Mouse (Mus musculus): ENCODE measurements at regions not wholly inside any gene's neighbourhood (a gene's known extent, or its start where the extent isn't known, plus 50 kb on each side); places are given as distances from the start of the nearest gene placed in this dataset.
"Not testable (repeated sequence)": the region's sequence is repeated elsewhere in the genome, so short reads cannot be mapped to it uniquely, and the experiment has no call there.

DNA sequence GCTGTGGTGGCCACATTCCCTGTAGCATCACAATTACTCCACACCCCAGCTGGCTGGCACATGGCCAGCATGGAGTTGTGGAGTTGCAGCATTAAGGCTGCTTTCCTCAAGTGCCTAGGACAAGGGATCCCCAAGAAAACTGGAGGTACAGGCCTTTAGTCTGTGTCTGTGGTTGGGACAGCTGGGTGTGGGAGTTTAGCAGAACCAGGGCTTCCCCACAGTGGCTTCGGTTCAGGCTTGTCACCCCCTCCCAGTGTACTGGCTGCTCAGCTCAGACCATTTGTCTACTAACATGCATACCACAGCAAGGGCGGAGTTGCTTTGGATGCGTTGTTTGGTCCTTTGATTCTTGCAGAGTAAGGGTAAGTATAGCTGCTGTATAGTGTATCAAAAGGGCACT is 79.1 kb upstream of the Neurl1b start:
- no peak overlapping the region for H3ac ChIP-seq (ENCODE audit: control insufficient read depth, insufficient read length, low read depth)
- no peaks in the 10 kb centered on the region for H3K36me3 ChIP-seq (ENCODE audit: control insufficient read depth, insufficient read depth)
- no peaks in the 10 kb centered on the region for H3K79me3 ChIP-seq (ENCODE audit: low read depth)
- H3K79me2 ChIP-seq (ENCODE audit: control insufficient read depth, insufficient read depth): no peaks in the 10 kb centered on the region
- H3K27me3 ChIP-seq (ENCODE audit: control insufficient read depth, insufficient read depth, insufficient read length): peaks cover 41% of the 10 kb centered on the region
- TF ChIP-seq MYOG (IDR thresholded peaks at IDR 0.05; ENCODE audit: control insufficient read depth, extremely low read depth, insufficient read length) (no peak), FOSL1 (IDR thresholded peaks at IDR 0.05; ENCODE audit: insufficient read depth, low read length, poor library complexity, severe bottlenecking) (no peak), MYOD1 (IDR thresholded peaks at IDR 0.05; ENCODE audit: control insufficient read depth, insufficient read length, low read depth) (no peak), USF1 (IDR thresholded peaks at IDR 0.05; ENCODE audit: low read depth) (no peak), MAX (IDR thresholded peaks at IDR 0.05) (no peak), CTCF (IDR thresholded peaks at IDR 0.05; ENCODE audit: control insufficient read depth, insufficient read depth, insufficient read length) (no peak), CEBPB (IDR thresholded peaks at IDR 0.05; ENCODE audit: low read depth) (no peak)
- H3K4me3 ChIP-seq (ENCODE audit: insufficient read depth, poor library complexity, severe bottlenecking): no peak overlapping the region

DNA sequence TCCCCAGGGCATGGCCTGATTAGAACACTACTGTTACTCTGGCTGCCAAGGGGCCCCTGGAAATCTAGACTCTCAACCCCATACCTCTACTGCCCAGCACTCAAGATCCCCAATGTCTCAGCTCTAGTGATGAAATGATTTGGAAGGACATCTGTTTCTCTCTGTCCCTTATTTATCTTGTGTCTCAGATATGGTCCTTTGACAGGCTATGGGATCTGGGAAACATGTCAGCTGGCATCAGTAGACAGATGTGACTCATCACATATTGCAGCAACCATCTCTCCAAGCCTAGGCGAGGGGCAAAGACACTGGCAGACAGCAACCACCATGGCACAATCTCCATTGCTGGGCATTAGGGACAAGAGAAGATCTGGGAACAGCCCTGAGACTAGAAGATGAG is 78.6 kb upstream of the Neurl1b start:
- no peak overlapping the region for H3ac ChIP-seq (ENCODE audit: control insufficient read depth, insufficient read length, low read depth)

DNA sequence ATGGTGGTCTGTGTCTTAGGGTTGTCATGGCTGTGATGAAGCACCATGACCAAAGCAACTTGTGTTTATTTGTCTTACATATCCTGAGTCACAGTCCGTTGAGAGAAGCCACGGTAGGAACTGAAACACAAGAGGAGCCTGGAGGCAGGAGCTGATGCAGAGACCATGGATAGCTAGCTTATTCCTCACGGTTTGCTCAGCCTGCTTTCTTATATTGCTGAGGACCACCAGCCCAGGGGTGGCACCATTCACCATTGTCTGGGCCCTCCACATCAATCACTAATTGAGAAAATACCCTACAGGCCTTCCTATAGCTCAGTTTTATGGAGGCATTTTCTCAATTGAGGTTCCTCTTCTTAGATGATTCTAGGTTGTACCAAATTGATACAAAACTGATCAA is 77.5 kb upstream of the Neurl1b start:
- Histone ChIP-seq H3K27me3 (ENCODE audit: control insufficient read depth, insufficient read depth, insufficient read length) (peaks cover 39% of the 10 kb centered on the region), H3K79me3 (ENCODE audit: low read depth) (no peaks in the 10 kb centered on the region), H3K36me3 (ENCODE audit: control insufficient read depth, insufficient read depth) (no peaks in the 10 kb centered on the region), H3ac (ENCODE audit: control insufficient read depth, insufficient read length, low read depth) (no peak overlapping the region), H3K4me3 (ENCODE audit: insufficient read depth, poor library complexity, severe bottlenecking) (no peak overlapping the region), H3K79me2 (ENCODE audit: control insufficient read depth, insufficient read depth) (no peaks in the 10 kb centered on the region)
- no peak for TF ChIP-seq MYOG (IDR thresholded peaks at IDR 0.05; ENCODE audit: control insufficient read depth, extremely low read depth, insufficient read length)
- TF ChIP-seq CEBPB (IDR thresholded peaks at IDR 0.05; ENCODE audit: low read depth): no peak
- TF ChIP-seq FOSL1 (IDR thresholded peaks at IDR 0.05; ENCODE audit: insufficient read depth, low read length, poor library complexity, severe bottlenecking): no peak
- no peak for TF ChIP-seq MYOD1 (IDR thresholded peaks at IDR 0.05; ENCODE audit: control insufficient read depth, insufficient read length, low read depth)
- TF ChIP-seq CTCF (IDR thresholded peaks at IDR 0.05; ENCODE audit: control insufficient read depth, insufficient read depth, insufficient read length): no peak
- no peak for TF ChIP-seq MAX (IDR thresholded peaks at IDR 0.05)
- TF ChIP-seq USF1 (IDR thresholded peaks at IDR 0.05; ENCODE audit: low read depth): no peak

More for the DNA sequence above, 78.6 kb upstream of the Neurl1b start:
- no peak overlapping the region for H3K4me3 ChIP-seq (ENCODE audit: insufficient read depth, poor library complexity, severe bottlenecking)
- H3K36me3 ChIP-seq (ENCODE audit: control insufficient read depth, insufficient read depth): no peaks in the 10 kb centered on the region
- peaks cover 41% of the 10 kb centered on the region for H3K27me3 ChIP-seq (ENCODE audit: control insufficient read depth, insufficient read depth, insufficient read length)
- H3K79me3 ChIP-seq (ENCODE audit: low read depth): no peaks in the 10 kb centered on the region
- H3K79me2 ChIP-seq (ENCODE audit: control insufficient read depth, insufficient read depth): no peaks in the 10 kb centered on the region
- TF ChIP-seq USF1 (IDR thresholded peaks at IDR 0.05; ENCODE audit: low read depth) (no peak), CEBPB (IDR thresholded peaks at IDR 0.05; ENCODE audit: low read depth) (no peak), MYOD1 (IDR thresholded peaks at IDR 0.05; ENCODE audit: control insufficient read depth, insufficient read length, low read depth) (no peak), CTCF (IDR thresholded peaks at IDR 0.05; ENCODE audit: control insufficient read depth, insufficient read depth, insufficient read length) (no peak), FOSL1 (IDR thresholded peaks at IDR 0.05; ENCODE audit: insufficient read depth, low read length, poor library complexity, severe bottlenecking) (no peak), MYOG (IDR thresholded peaks at IDR 0.05; ENCODE audit: control insufficient read depth, extremely low read depth, insufficient read length) (no peak), MAX (IDR thresholded peaks at IDR 0.05) (no peak)

DNA sequence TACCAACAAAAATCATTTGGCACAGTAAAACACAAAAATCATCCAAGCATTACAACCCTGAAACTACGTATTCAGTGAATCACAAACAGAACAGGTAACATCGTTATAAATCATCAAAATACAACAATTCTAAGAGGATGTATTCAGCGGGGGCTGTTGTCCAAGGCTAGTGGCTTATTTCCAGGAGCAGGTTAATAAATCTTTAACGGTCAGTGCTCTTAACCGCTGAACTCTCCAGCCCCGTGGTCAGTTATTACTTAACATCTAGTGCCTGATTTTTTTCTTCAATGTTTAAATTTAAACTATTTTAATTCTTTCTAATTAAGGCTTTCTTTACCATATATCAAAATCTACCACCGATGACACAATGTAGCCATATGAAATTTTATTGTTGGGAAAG is 69.2 kb upstream of the Neurl1b start:
- not testable (repeated sequence) for H3K79me2 ChIP-seq (ENCODE audit: control insufficient read depth, insufficient read depth)

DNA sequence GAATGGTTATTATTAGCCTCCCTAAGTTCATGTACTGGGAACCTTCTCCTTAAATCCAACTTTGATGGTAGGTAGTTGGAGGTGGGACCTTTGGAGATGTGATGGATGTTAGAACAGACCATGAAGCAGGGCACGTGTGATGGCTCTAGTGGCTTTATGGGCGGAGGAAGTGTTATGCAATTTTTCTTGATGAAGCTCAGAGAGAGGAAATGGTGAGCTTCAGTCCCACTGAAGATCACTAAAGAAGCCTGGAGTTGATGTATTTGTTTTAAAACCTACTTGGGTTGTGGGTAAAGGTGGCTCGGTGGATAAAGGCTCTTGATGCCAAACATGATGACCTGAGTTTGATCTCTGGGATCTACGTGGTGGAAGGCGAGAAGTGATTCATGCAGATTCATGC is 66.5 kb upstream of the Neurl1b start:
- Histone ChIP-seq H3K27me3 (ENCODE audit: control insufficient read depth, insufficient read depth, insufficient read length) (peaks cover 23% of the 10 kb centered on the region), H3K79me3 (ENCODE audit: low read depth) (no peaks in the 10 kb centered on the region), H3K79me2 (ENCODE audit: control insufficient read depth, insufficient read depth) (no peaks in the 10 kb centered on the region), H3ac (ENCODE audit: control insufficient read depth, insufficient read length, low read depth) (no peak overlapping the region), H3K4me3 (ENCODE audit: insufficient read depth, poor library complexity, severe bottlenecking) (no peak overlapping the region), H3K36me3 (ENCODE audit: control insufficient read depth, insufficient read depth) (no peaks in the 10 kb centered on the region)
- TF ChIP-seq MYOD1 (IDR thresholded peaks at IDR 0.05; ENCODE audit: control insufficient read depth, insufficient read length, low read depth): no peak
- no peak for TF ChIP-seq USF1 (IDR thresholded peaks at IDR 0.05; ENCODE audit: low read depth)
- TF ChIP-seq MAX (IDR thresholded peaks at IDR 0.05): no peak
- no peak for TF ChIP-seq CEBPB (IDR thresholded peaks at IDR 0.05; ENCODE audit: low read depth)
- no peak for TF ChIP-seq CTCF (IDR thresholded peaks at IDR 0.05; ENCODE audit: control insufficient read depth, insufficient read depth, insufficient read length)
- no peak for TF ChIP-seq MYOG (IDR thresholded peaks at IDR 0.05; ENCODE audit: control insufficient read depth, extremely low read depth, insufficient read length)
- TF ChIP-seq FOSL1 (IDR thresholded peaks at IDR 0.05; ENCODE audit: insufficient read depth, low read length, poor library complexity, severe bottlenecking): no peak

More for the DNA sequence above, 69.2 kb upstream of the Neurl1b start:
- H3K79me3 ChIP-seq (ENCODE audit: low read depth); H3K4me3 ChIP-seq (ENCODE audit: insufficient read depth, poor library complexity, severe bottlenecking); H3K27me3 ChIP-seq (ENCODE audit: control insufficient read depth, insufficient read depth, insufficient read length); H3K36me3 ChIP-seq (ENCODE audit: control insufficient read depth, insufficient read depth); H3ac ChIP-seq (ENCODE audit: control insufficient read depth, insufficient read length, low read depth): not testable (repeated sequence)

DNA sequence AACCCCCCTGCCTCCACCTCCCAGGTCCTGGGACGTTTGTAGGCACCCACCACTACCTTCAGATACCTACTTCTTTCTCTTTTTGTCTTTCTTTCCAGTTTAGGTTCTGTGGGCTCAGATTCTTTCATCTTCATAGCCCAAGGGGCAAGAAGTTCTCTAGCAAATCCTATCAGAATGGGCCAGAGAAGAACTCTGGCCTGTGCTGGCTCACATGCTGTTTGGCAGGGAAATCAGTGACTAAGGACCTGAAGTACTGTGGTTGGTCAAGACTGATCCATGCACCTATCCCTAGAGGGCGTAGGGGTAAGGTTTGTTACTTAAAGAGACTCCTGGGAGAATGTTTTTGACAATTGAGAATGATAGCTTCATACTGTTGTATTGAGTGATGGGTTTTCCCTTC is 64.9 kb upstream of the Neurl1b start:
- Histone ChIP-seq H3K4me3 (ENCODE audit: insufficient read depth, poor library complexity, severe bottlenecking) (no peak overlapping the region), H3K27me3 (ENCODE audit: control insufficient read depth, insufficient read depth, insufficient read length) (peaks cover 36% of the 10 kb centered on the region), H3K36me3 (ENCODE audit: control insufficient read depth, insufficient read depth) (no peaks in the 10 kb centered on the region), H3ac (ENCODE audit: control insufficient read depth, insufficient read length, low read depth) (no peak overlapping the region), H3K79me3 (ENCODE audit: low read depth) (no peaks in the 10 kb centered on the region), H3K79me2 (ENCODE audit: control insufficient read depth, insufficient read depth) (no peaks in the 10 kb centered on the region)
- TF ChIP-seq MYOG (IDR thresholded peaks at IDR 0.05; ENCODE audit: control insufficient read depth, extremely low read depth, insufficient read length): no peak
- no peak for TF ChIP-seq CEBPB (IDR thresholded peaks at IDR 0.05; ENCODE audit: low read depth)
- TF ChIP-seq FOSL1 (IDR thresholded peaks at IDR 0.05; ENCODE audit: insufficient read depth, low read length, poor library complexity, severe bottlenecking): no peak
- TF ChIP-seq CTCF (IDR thresholded peaks at IDR 0.05; ENCODE audit: control insufficient read depth, insufficient read depth, insufficient read length): no peak
- TF ChIP-seq MYOD1 (IDR thresholded peaks at IDR 0.05; ENCODE audit: control insufficient read depth, insufficient read length, low read depth): no peak
- no peak for TF ChIP-seq MAX (IDR thresholded peaks at IDR 0.05)
- no peak for TF ChIP-seq USF1 (IDR thresholded peaks at IDR 0.05; ENCODE audit: low read depth)
